Mouse (Mus musculus) embryonic facial prominence, embryonic 15.5 days (tissue): ENCODE measurements around the gene Gabbr2. TPM values are rescaled to one million over a fixed set of nuclear protein-coding genes. Genes with fewer than 3 reads are reported as not detected.

Experiments
- ATAC-seq: fragments of 200-750 bp; cut with Nextera tagmentation; 2 replicates; pipeline ENCODE4 v1.8.0; 2017; ENCODE audit warnings: low read depth, moderate TSS enrichment; ENCODE audit not compliant: insufficient number of reproducible peaks, low FRiP score, low TSS enrichment
- H3K27ac ChIP-seq: fragments of 300-500 bp; sonication (generic); replicated peaks from 2 replicates; pipeline ENCODE4 v1.5.1; 2015; ENCODE audit warnings: mild to moderate bottlenecking, inconsistent platforms
- H3K27me3 ChIP-seq: fragments of 300-500 bp; sonication (generic); 2 replicates; pipeline ENCODE4 v1.6.1; 2015; ENCODE audit warnings: inconsistent platforms
- H3K36me3 ChIP-seq: fragments of 300-500 bp; sonication (generic); 2 replicates; pipeline ENCODE4 v1.6.1; 2015; ENCODE audit warnings: mild to moderate bottlenecking, inconsistent platforms
- H3K4me1 ChIP-seq: fragments of 300-500 bp; sonication (generic); 2 replicates; pipeline ENCODE4 v1.6.1; 2015; ENCODE audit warnings: inconsistent platforms
- H3K4me2 ChIP-seq: fragments of 300-500 bp; sonication (generic); replicated peaks from 2 replicates; pipeline ENCODE4 v1.6.1; 2015; ENCODE audit warnings: mild to moderate bottlenecking, inconsistent platforms
- H3K4me3 ChIP-seq: fragments of 300-500 bp; sonication (generic); replicated peaks from 2 replicates; pipeline ENCODE4 v1.5.1; 2015; ENCODE audit warnings: mild to moderate bottlenecking, inconsistent platforms
- H3K9ac ChIP-seq: fragments of 300-500 bp; sonication (generic); 2 replicates; pipeline ENCODE4 v1.6.1; 2015; ENCODE audit warnings: inconsistent platforms
- H3K9me3 ChIP-seq: fragments of 300-500 bp; sonication (generic); replicated peaks from 2 replicates; pipeline ENCODE4 v1.6.1; 2016; ENCODE audit warnings: inconsistent platforms
- WGBS: fragments of 180-500 bp; shearing (Covaris S2); methylation state at CpG from one replicate; pipeline ENCODE4 v1.1.7; 2015; 5-methylcytosine and 5-hydroxymethylcytosine counted together
- polyA plus RNA-seq: library from polyadenylated mRNA; unstranded; fragments of >200 nt; fragmentation: Nextera tagmentation; extraction: Ambion mirVana; gene quantifications from 2 replicates; pipeline ENCODE4 v1.2.1, GENCODE M21; 2015

Gabbr2 gene
- polyA plus RNA-seq, 1 experiment from 2014 or later = 0.27 TPM

- Histone ChIP-seq H3K36me3 (no peaks in the 10 kb centered on the region), H3K27me3 (no peaks in the 10 kb centered on the region), H3K9me3 (no peaks in the 10 kb centered on the region), H3K27ac (no peak overlapping the region), H3K4me1 (no peaks in the 10 kb centered on the region), H3K4me2 (no peak overlapping the region), H3K9ac (no peak overlapping the region), H3K4me3 (no peak overlapping the region)
- WGBS = 15% methylated on average over 8 of the region's 8 CpGs
- ATAC-seq = no peak
Measured at GRCm38 (mm10) chr4:46731590-46731989, 260.1 kb downstream of the Gabbr2 start.

- Histone ChIP-seq H3K27ac (no peak overlapping the region), H3K9me3 (no peaks in the 10 kb centered on the region), H3K4me2 (no peak overlapping the region), H3K27me3 (no peaks in the 10 kb centered on the region), H3K9ac (no peak overlapping the region), H3K4me3 (no peak overlapping the region), H3K36me3 (no peaks in the 10 kb centered on the region), H3K4me1 (no peaks in the 10 kb centered on the region)
- 45% methylated on average over 9 of the region's 9 CpGs for WGBS
- ATAC-seq = no peak
Measured at GRCm38 (mm10) chr4:46729306-46730042, 262.2 kb downstream of the Gabbr2 start.

GRCm38 (mm10) chr4:46728231-46728630 lies 263.4 kb downstream of the Gabbr2 start:
- no peak overlapping the region for H3K9ac ChIP-seq
- H3K4me3 ChIP-seq = no peak overlapping the region
- H3K4me2 ChIP-seq = no peak overlapping the region
- H3K27me3 ChIP-seq = no peaks in the 10 kb centered on the region
- H3K4me1 ChIP-seq = no peaks in the 10 kb centered on the region
- H3K9me3 ChIP-seq = no peaks in the 10 kb centered on the region
- H3K27ac ChIP-seq = no peak overlapping the region
- H3K36me3 ChIP-seq = no peaks in the 10 kb centered on the region
- 43% methylated on average over 1 of the region's 1 CpGs for WGBS
- no peak for ATAC-seq

GRCm38 (mm10) chr4:46727153-46727552 lies 264.5 kb downstream of the Gabbr2 start:
- no peaks in the 10 kb centered on the region for H3K36me3 ChIP-seq
- H3K4me2 ChIP-seq = no peak overlapping the region
- H3K27me3 ChIP-seq = no peaks in the 10 kb centered on the region
- ATAC-seq = no peak
- H3K27ac ChIP-seq = no peak overlapping the region
- 79% methylated on average over 11 of the region's 11 CpGs for WGBS
- H3K9ac ChIP-seq = no peak overlapping the region
- no peaks in the 10 kb centered on the region for H3K4me1 ChIP-seq
- H3K4me3 ChIP-seq = no peak overlapping the region
- H3K9me3 ChIP-seq = no peaks in the 10 kb centered on the region

- no peaks in the 10 kb centered on the region for H3K9me3 ChIP-seq
- no peak overlapping the region for H3K4me2 ChIP-seq
- no peaks in the 10 kb centered on the region for H3K36me3 ChIP-seq
- H3K27me3 ChIP-seq = no peaks in the 10 kb centered on the region
- no peak overlapping the region for H3K4me3 ChIP-seq
- 81% methylated on average over 16 of the region's 16 CpGs for WGBS
- no peak for ATAC-seq
- H3K27ac ChIP-seq = no peak overlapping the region
- H3K9ac ChIP-seq = no peak overlapping the region
- H3K4me1 ChIP-seq = no peaks in the 10 kb centered on the region
Measured at GRCm38 (mm10) chr4:46720821-46721557, 270.7 kb downstream of the Gabbr2 start.

- no peak overlapping the region for H3K4me3 ChIP-seq
- H3K4me2 ChIP-seq = no peak overlapping the region
- H3K9ac ChIP-seq = no peak overlapping the region
- 64% methylated on average over 1 of the region's 1 CpGs for WGBS
- H3K27ac ChIP-seq = no peak overlapping the region
- no peaks in the 10 kb centered on the region for H3K27me3 ChIP-seq
- no peaks in the 10 kb centered on the region for H3K9me3 ChIP-seq
- H3K4me1 ChIP-seq = no peaks in the 10 kb centered on the region
- H3K36me3 ChIP-seq = no peaks in the 10 kb centered on the region
- no peak for ATAC-seq
Measured at GRCm38 (mm10) chr4:46720070-46720469, 271.6 kb downstream of the Gabbr2 start.

- no peak overlapping the region for H3K27ac ChIP-seq
- 31% methylated on average over 7 of the region's 7 CpGs for WGBS
- H3K36me3 ChIP-seq = no peaks in the 10 kb centered on the region
- no peak for ATAC-seq
- no peak overlapping the region for H3K4me2 ChIP-seq
- no peaks in the 10 kb centered on the region for H3K4me1 ChIP-seq
- H3K9ac ChIP-seq = no peak overlapping the region
- no peaks in the 10 kb centered on the region for H3K27me3 ChIP-seq
- H3K4me3 ChIP-seq = no peak overlapping the region
- H3K9me3 ChIP-seq = no peaks in the 10 kb centered on the region
Measured at GRCm38 (mm10) chr4:46718624-46719023, 273.0 kb downstream of the Gabbr2 start.

- no peak for ATAC-seq
- 32% methylated on average over 5 of the region's 5 CpGs for WGBS
- no peak overlapping the region for H3K9ac ChIP-seq
Measured at GRCm38 (mm10) chr4:46717156-46717555, 274.5 kb downstream of the Gabbr2 start.

GRCm38 (mm10) chr4:46716361-46716760 lies 275.3 kb downstream of the Gabbr2 start:
- no peaks in the 10 kb centered on the region for H3K27me3 ChIP-seq
- H3K4me3 ChIP-seq = no peak overlapping the region
- no peak overlapping the region for H3K4me2 ChIP-seq
- H3K36me3 ChIP-seq = no peaks in the 10 kb centered on the region
- H3K9me3 ChIP-seq = no peaks in the 10 kb centered on the region
- 6% methylated on average over 1 of the region's 1 CpGs for WGBS
- no peaks in the 10 kb centered on the region for H3K4me1 ChIP-seq
- ATAC-seq = no peak
- H3K27ac ChIP-seq = no peak overlapping the region
- H3K9ac ChIP-seq = no peak overlapping the region

More at GRCm38 (mm10) chr4:46717156-46717555, 274.5 kb downstream of the Gabbr2 start:
- Histone ChIP-seq H3K4me1 (no peaks in the 10 kb centered on the region), H3K27me3 (no peaks in the 10 kb centered on the region), H3K4me2 (no peak overlapping the region), H3K27ac (no peak overlapping the region), H3K9me3 (no peaks in the 10 kb centered on the region), H3K4me3 (no peak overlapping the region), H3K36me3 (no peaks in the 10 kb centered on the region)

GRCm38 (mm10) chr4:46710523-46710922 lies 281.1 kb downstream of the Gabbr2 start:
- ATAC-seq = no peak
- Histone ChIP-seq H3K9ac (no peak overlapping the region), H3K4me2 (no peak overlapping the region), H3K27me3 (no peaks in the 10 kb centered on the region), H3K9me3 (no peaks in the 10 kb centered on the region), H3K36me3 (no peaks in the 10 kb centered on the region), H3K4me1 (no peaks in the 10 kb centered on the region), H3K4me3 (no peak overlapping the region), H3K27ac (no peak overlapping the region)
- 80% methylated on average over 4 of the region's 4 CpGs for WGBS

- Histone ChIP-seq H3K9me3 (no peaks in the 10 kb centered on the region), H3K9ac (no peak overlapping the region), H3K4me2 (no peak overlapping the region), H3K27ac (no peak overlapping the region), H3K4me1 (no peaks in the 10 kb centered on the region), H3K36me3 (no peaks in the 10 kb centered on the region), H3K4me3 (no peak overlapping the region), H3K27me3 (no peaks in the 10 kb centered on the region)
- ATAC-seq = no peak
- 61% methylated on average over 6 of the region's 6 CpGs for WGBS
Measured at GRCm38 (mm10) chr4:46710018-46710417, 281.7 kb downstream of the Gabbr2 start.
